Mouse (Mus musculus) retina, postnatal 1 day (tissue): ENCODE measurements at regions not wholly inside any gene's neighbourhood (a gene's known extent, or its start where the extent isn't known, plus 50 kb on each side); places are given as distances from the start of the nearest gene placed in this dataset.
A peak's percentile ranks its signal among the peaks of the same experiment; 100 is the strongest.

Experiments
- DNase-seq: peaks from one replicate; pipeline ENCODE4 v3.0.0-alpha.2; 2012

GRCm38 (mm10) chr1:179906115-179906514 is 54.2 kb upstream of the Cdc42bpa start:
- no peak for DNase-seq

GRCm38 (mm10) chr1:179892711-179893110 is 67.6 kb upstream of the Cdc42bpa start:
- no peak for DNase-seq

- no peak for DNase-seq
Measured at GRCm38 (mm10) chr1:179887921-179888320, 72.4 kb upstream of the Cdc42bpa start.

- no peak for DNase-seq
Measured at GRCm38 (mm10) chr1:179881222-179881621, 77.7 kb upstream of the Ahctf1 start.

GRCm38 (mm10) chr1:179877893-179878292 is 74.4 kb upstream of the Ahctf1 start:
- DNase-seq = no peak

GRCm38 (mm10) chr1:179873772-179874555 is 70.5 kb upstream of the Ahctf1 start:
- DNase-seq = no peak

GRCm38 (mm10) chr1:179871961-179872360 is 68.5 kb upstream of the Ahctf1 start:
- DNase-seq = no peak

- DNase-seq = no peak
Measured at GRCm38 (mm10) chr1:179868656-179869055, 65.2 kb upstream of the Ahctf1 start.

GRCm38 (mm10) chr1:179867493-179867892 is 64.0 kb upstream of the Ahctf1 start:
- DNase-seq = no peak

- DNase-seq = no peak
Measured at GRCm38 (mm10) chr1:179866056-179866772, 62.7 kb upstream of the Ahctf1 start.

- no peak for DNase-seq
Measured at GRCm38 (mm10) chr1:179865561-179865960, 62.1 kb upstream of the Ahctf1 start.

GRCm38 (mm10) chr1:179864537-179865226 is 61.2 kb upstream of the Ahctf1 start:
- DNase-seq = no peak

- DNase-seq = peak; percentile 76
Measured at GRCm38 (mm10) chr1:179863420-179863819, 59.9 kb upstream of the Ahctf1 start.

- no peak for DNase-seq
Measured at GRCm38 (mm10) chr1:179862941-179863340, 59.5 kb upstream of the Ahctf1 start.

- no peak for DNase-seq
Measured at GRCm38 (mm10) chr1:179861776-179862175, 58.3 kb upstream of the Ahctf1 start.

GRCm38 (mm10) chr1:179859552-179859902 is 56.0 kb upstream of the Ahctf1 start:
- no peak for DNase-seq

GRCm38 (mm10) chr1:179858780-179859551 is 55.5 kb upstream of the Ahctf1 start:
- peak; percentile 79 for DNase-seq

GRCm38 (mm10) chr1:179854288-179854965 is 50.9 kb upstream of the Ahctf1 start:
- DNase-seq = no peak
